Comparison of ENCODE assay signal across 8 mouse cellular contexts in genomic region chr4:154960690-154961225, GRCm38 (mm10). TPM values are rescaled to one million over a fixed set of nuclear protein-coding genes. Genes with fewer than 3 reads are reported as not detected.
DNase-seq lines count a peak whose midpoint lies in the region; ATAC-seq and TF ChIP-seq lines count a peak whose summit lies in the region.

Gene Hes5, plus strand, starts transcription at chr4:154960923.

- peaks cover 7% of the 10 kb centered on the region for H3K4me1 ChIP-seq in bone marrow macrophage, adult 2 months (ENCODE audit: control insufficient read depth, insufficient read depth, low read length)
- peaks cover 40% of the 10 kb centered on the region for H3K4me1 ChIP-seq in forebrain, postnatal 0 days (ENCODE audit: insufficient read depth)
- H3K4me1 ChIP-seq in midbrain, embryonic 16.5 days (ENCODE audit: control insufficient read depth, insufficient read depth, low read length) = peaks cover 60% of the 10 kb centered on the region

- peak within 1 kb of the TSS; percentile 43 for H3K4me3 ChIP-seq in bone marrow macrophage, adult 2 months (ENCODE audit: insufficient read depth, low read length)
- peak within 1 kb of the TSS; percentile 74 for H3K4me3 ChIP-seq in forebrain, postnatal 0 days (ENCODE audit: low read depth, low read length)
- peak within 1 kb of the TSS; percentile 80 for H3K4me3 ChIP-seq in midbrain, embryonic 16.5 days (ENCODE audit: low read depth, low read length)

- 2% methylated on average over 64 of the region's 65 CpGs for WGBS in forebrain, postnatal 0 days
- under 1% methylated on average over 56 of the region's 65 CpGs for WGBS in midbrain, embryonic 16.5 days

- peak within 1 kb of the TSS; percentile 68 for H3K9ac ChIP-seq in forebrain, postnatal 0 days
- H3K9ac ChIP-seq in midbrain, embryonic 16.5 days (ENCODE audit: low read depth, low read length) = peak within 1 kb of the TSS; percentile 90

- H3K27me3 ChIP-seq in forebrain, postnatal 0 days (ENCODE audit: insufficient read depth, low read length) = no peaks in the 10 kb centered on the region
- H3K27me3 ChIP-seq in midbrain, embryonic 16.5 days (ENCODE audit: control insufficient read depth, insufficient read depth, low read depth, low read length) = peaks cover 4% of the 10 kb centered on the region; the same call in 1 of the 2 replicates

- H3K9me3 ChIP-seq in forebrain, postnatal 0 days (ENCODE audit: low read length) = no peaks in the 10 kb centered on the region
- H3K9me3 ChIP-seq in midbrain, embryonic 16.5 days (replicated peaks; ENCODE audit: control insufficient read depth, low read length, poor library complexity, severe bottlenecking) = no peaks in the 10 kb centered on the region

- intact Hi-C loops in gastrocnemius, postnatal 36 days (cut with DNase I) = no loop called here

- peak; percentile 41 for ATAC-seq in forebrain, postnatal 0 days
- ATAC-seq in midbrain, embryonic 16.5 days = peak; percentile 46

- peak within 1 kb of the TSS; percentile 96 for H3K4me2 ChIP-seq in forebrain, postnatal 0 days (ENCODE audit: low read depth)
- peak within 1 kb of the TSS; percentile 90 for H3K4me2 ChIP-seq in midbrain, embryonic 16.5 days (ENCODE audit: low read length)

- no peak for TF ChIP-seq CTCF in bone marrow macrophage, adult 2 months (IDR thresholded peaks at IDR 0.05; ENCODE audit: low read depth, low read length)
- no peak for TF ChIP-seq CTCF in forebrain, postnatal 0 days (IDR thresholded peaks at IDR 0.05; ENCODE audit: low read depth)

- peak; percentile 49 to 65 for DNase-seq in kidney, postnatal 4 days
- DNase-seq in kidney, adult 9 months = no peak
- DNase-seq in forebrain, postnatal 0 days = peak; percentile 84
- DNase-seq in layer of hippocampus, postnatal 25 days (ENCODE audit: extremely low spot score in 1 of 2, low spot score in 1 of 2) = peak; percentile 48 to 51
- no peak for DNase-seq in adrenal gland, postnatal 10 days
- DNase-seq in gastrocnemius, postnatal 36 days = no peak

- no peaks in the 10 kb centered on the region for H3K36me3 ChIP-seq in forebrain, postnatal 0 days (ENCODE audit: insufficient read depth)
- H3K36me3 ChIP-seq in midbrain, embryonic 16.5 days (ENCODE audit: control insufficient read depth, insufficient read depth, low read length) = no peaks in the 10 kb centered on the region

- no peak for TF ChIP-seq POLR2A in bone marrow macrophage, adult 2 months (IDR thresholded peaks at IDR 0.05; ENCODE audit: borderline replicate concordance, low read depth, low read length)

- no peak within 1 kb of the TSS for H3K27ac ChIP-seq in bone marrow macrophage, adult 2 months (ENCODE audit: insufficient read depth, low read depth, low read length)
- H3K27ac ChIP-seq in forebrain, postnatal 0 days (ENCODE audit: low read depth, low read length) = peak within 1 kb of the TSS; percentile 70
- peak within 1 kb of the TSS; percentile 92 for H3K27ac ChIP-seq in midbrain, embryonic 16.5 days (ENCODE audit: low read length)

RNA-seq across cellular contexts. Expression of gene Hes5, which starts in this region (rescaled TPM):
- not detected in 2 replicates for polyA plus RNA-seq in bone marrow macrophage, adult 2 months (2012; ENCODE audit: insufficient read depth, insufficient read length, missing spikeins)
- 92.2 and 100 TPM in 2 replicates for total RNA-seq in forebrain, postnatal 0 days (2014; rRNA removed)
- 107 and 120 TPM in 2 replicates for polyA plus RNA-seq in forebrain, postnatal 0 days (2015; fragmentation: Nextera tagmentation; extraction: Ambion mirVana)
- total RNA-seq in layer of hippocampus, postnatal 25 days (2021) = 10 to 100 TPM; 30.2 to 37.9 TPM
- polyA plus RNA-seq in midbrain, embryonic 16.5 days (2015; fragmentation: Nextera tagmentation; extraction: Ambion mirVana) = 107 and 135 TPM in 2 replicates
- total RNA-seq in adrenal gland, postnatal 10 days (2021) = under 1 TPM in 1 of 2 experiments, not detected in 1; 0.76 TPM
- total RNA-seq in gastrocnemius, postnatal 36 days (2021) = not detected

Comparison
In these comparisons a context has a peak if more than half of its experiments do, and no peak if none do; other contexts are left out.
1. RNA of gene Hes5 (total RNA-seq): 92.2 to 100 TPM in forebrain, postnatal 0 days and 30.2 to 37.9 TPM in layer of hippocampus, postnatal 25 days; 0.76 TPM in adrenal gland, postnatal 10 days and not detected in gastrocnemius, postnatal 36 days; every median in the first group is over 10 times any median in the second.
2. RNA of gene Hes5 (polyA plus RNA-seq): 107 to 135 TPM in midbrain, embryonic 16.5 days and 107 to 120 TPM in forebrain, postnatal 0 days; not detected in bone marrow macrophage, adult 2 months; every median in the first group is over 100 times any median in the second.
3. DNase-seq: peak in kidney, postnatal 4 days (2 of 2), forebrain, postnatal 0 days (single experiment) and layer of hippocampus, postnatal 25 days (2 of 2); none in kidney, adult 9 months (single experiment), adrenal gland, postnatal 10 days (single experiment) and gastrocnemius, postnatal 36 days (0 of 2).
4. Peak in every context shown above with its lines, with median percentiles within 50 percentile points of each other: H3K4me3 ChIP-seq.